Mouse (Mus musculus): ENCODE measurements around the gene Araf. TPM values are rescaled to one million over a fixed set of nuclear protein-coding genes. Genes with fewer than 3 reads are reported as not detected.
"Not testable (repeated sequence)": the region's sequence is repeated elsewhere in the genome, so short reads cannot be mapped to it uniquely, and the experiment has no call there.

Gene Araf
- total RNA-seq (2021) = 100 to 1,000 TPM; 172 to 185 TPM

DNA sequence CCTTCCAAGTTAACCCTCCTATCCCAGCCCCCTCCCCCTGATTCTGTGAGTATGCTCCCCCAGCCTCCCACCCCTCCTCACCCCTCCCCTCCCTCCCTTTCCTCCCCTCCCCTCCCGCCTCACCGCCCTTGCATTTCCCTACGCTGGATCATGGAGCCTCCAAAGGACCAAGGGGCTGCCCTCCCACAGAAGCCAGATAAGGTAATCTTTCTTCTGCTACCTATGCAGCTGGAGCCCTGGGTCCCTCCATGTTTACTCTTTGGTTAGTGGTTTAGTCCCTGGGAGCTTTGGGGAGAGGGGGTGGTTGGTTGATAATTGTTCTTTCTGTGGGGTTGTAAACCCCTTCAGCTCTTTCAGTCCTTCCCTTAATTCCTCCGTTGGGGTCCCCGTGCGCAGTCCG is at the start of gene Araf:
Araf (plus strand) TSS at position 134 of the 400 bp plus-strand sequence.
- DNase-seq (ENCODE audit: low spot score in 2 of 2) = no peak
- intact Hi-C loops (cut with DNase I) = no loop called here

DNA sequence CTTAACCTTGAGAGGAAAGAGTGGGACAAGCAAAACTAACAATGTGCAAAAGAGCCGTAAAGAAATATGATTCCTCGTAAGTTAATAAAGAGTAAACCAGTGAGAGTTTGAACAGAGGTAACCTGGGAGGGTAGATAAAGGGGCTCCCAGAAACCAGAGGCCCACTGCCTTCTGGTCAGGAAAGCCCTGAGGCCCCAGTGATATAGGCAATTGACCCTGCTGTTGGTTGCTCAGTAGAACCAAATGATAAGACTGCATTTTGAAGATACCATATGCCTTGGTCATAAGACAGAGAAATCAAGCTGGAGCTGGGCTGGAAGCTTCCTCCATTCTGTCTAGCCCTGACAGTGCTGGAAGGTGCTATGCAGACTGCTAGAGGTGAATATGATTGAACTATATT is 48.8 kb upstream of the Araf start:
- no peak for DNase-seq (ENCODE audit: low spot score in 2 of 2)
- intact Hi-C loops (cut with DNase I) = no loop called here

DNA sequence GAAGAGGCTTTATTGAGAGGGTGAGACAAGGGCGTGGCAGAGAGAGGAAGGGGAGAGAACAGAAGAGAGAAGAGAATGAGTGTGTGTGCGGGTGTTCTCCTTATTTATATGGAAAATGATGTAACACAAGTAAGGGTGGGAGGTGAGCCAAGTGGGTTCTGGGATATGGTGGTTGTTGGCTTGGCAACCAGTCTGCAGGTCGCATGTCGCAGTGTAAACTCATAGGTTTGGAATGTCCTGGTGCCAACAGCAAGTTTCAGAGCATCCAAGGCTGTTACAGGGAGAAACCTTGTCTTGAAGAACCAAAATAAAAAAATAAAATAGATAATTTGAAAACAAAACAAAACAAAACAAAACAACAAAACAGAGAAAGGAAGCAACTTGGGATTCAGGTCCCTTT is 36.4 kb upstream of the Araf start:
- intact Hi-C loops (cut with DNase I) = no loop called here
- DNase-seq (ENCODE audit: low spot score in 2 of 2) = no peak

DNA sequence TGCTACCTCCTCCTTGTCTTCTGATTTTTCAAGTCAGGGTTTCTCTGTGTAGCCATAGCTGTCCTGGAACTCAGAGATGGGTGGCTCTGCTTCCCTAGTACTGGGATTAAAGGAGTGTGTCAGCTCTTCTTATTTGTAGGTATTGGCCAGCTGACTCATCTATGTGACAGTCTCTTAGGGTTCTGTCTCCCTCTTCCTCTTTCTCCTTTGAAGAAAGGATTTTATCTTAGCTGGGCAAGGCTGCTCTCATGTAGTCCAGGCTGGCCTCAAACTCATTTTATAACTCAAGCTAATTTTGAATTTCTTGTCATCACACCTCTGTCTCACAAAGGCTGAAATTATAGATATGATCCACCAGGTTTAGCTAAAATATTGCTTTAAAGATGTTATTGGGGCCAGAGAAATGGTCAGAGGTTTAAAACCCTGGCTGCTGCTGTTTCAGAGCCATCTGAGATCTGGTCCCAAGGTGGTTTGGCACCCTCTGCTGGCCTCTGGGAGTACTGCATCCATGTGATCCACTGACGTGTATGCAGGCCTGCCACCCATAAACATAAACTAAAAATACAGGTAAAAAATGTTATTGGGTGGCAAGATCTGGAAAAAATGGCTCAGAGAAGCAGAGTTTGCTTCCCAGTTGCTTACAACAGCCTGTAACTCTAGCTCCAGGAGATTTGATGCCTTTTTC is 26.8 kb upstream of the Araf start:
- peak; percentile 62 to 74 for DNase-seq (ENCODE audit: low spot score in 2 of 2)
- intact Hi-C loops (cut with DNase I) = loop anchor here (5.0 kb wide), 1 partner anchor 109 kb away; no protein-coding TSS in a partner anchor

DNA sequence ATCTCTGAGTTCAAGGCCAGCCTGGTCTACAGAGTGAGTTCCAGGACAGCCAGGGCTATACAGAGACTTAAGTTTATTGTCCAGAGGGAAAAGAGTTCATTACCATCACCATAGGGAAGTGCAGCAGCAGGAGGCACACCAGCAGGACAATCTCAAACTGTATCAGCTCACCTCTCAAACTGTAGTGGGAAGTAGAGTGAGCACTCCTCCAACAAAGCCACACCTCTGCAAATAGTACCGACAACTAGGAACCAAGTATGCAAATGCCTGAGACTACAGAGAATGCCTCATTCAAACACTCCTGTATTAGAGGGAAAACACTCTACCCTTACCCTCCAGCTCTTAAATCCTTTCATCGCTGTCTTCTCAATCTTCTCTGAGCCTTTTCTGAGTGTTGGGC is 25.9 kb upstream of the Araf start:
- DNase-seq (ENCODE audit: low spot score in 2 of 2) = no peak
- intact Hi-C loops (cut with DNase I) = loop anchor here (5.0 kb wide), 1 partner anchor 109 kb away; no protein-coding TSS in a partner anchor

DNA sequence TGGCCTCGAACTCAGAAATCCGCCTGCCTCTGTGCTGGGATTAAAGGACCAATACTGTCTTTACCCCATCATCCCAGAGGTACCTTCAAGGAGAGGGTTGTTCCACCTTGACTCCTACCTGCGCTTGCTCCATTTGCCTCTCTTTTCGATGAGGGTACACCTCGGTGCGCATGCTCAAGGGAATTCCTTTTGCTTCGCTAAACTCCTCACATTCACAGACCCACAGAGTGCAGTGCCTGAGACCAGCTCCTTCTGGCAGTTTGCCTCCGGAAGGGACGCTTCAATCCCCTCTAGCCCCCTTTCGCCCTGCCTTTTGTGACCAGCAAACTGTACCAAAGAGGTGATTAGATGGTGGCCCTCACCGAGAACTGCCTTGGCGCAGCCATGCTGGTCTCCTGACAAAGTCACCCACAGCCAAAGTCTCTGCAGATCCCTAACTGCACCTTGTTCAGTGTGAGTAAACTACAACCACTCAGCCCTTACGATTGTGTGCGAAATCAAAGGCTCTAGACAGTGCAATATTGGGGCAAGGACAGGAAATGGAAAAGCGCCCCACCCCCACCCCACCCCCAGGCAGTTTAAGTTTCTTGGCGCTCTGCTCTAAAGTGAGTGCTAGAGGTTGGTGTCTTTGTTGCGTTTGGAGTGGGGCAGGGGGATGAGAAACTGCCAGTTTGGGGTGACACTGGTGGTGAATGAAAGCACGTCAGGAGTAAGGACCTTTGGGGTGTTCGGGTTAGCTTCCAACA is 22.2 kb upstream of the Araf start:
- DNase-seq (ENCODE audit: low spot score in 2 of 2) = no peak

DNA sequence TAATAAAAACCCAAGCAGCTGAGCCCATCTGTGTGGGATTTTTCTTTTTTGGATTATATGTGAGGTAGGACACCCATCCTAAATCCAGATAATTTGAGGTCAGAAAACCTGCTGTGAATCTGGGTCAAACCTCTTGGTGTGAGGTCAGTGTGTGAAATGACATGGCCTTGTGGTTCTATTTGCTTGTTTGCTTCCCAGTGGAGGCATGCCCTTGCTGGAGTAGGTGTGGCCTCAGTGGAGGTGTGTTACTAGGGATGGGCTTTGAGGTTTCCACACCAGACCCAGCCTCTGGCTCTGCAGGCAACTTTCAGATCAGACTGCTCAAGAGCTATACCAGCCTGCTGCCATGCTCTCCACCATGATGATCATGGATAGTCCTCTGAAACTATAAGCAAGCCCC is 20.0 kb upstream of the Araf start:
- DNase-seq (ENCODE audit: low spot score in 2 of 2) = no peak
- intact Hi-C loops (cut with DNase I) = no loop called here

More for the DNA sequence above, 22.2 kb upstream of the Araf start:
- intact Hi-C loops (cut with DNase I) = no loop called here

DNA sequence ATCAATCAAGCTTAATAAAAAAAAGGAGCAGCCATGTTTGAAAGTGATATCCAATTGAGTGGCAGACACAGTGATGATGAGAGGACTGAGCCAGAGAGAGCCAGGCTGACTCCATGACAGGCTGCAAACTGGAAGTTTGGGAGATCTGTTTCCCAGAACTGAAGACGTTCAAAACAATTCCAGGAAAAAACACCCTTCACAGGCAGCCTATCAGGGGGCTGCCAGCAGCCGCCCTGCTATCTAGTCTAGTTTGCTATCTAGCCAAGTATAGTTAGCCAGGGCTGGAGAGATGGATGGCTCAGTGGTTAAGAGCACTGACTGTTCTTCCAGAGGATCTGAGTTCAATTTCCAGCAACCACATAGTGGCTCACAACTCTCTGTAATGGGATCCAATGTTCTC is 10.3 kb upstream of the Araf start:
- DNase-seq (ENCODE audit: low spot score in 2 of 2) = no peak
- intact Hi-C loops (cut with DNase I) = no loop called here

DNA sequence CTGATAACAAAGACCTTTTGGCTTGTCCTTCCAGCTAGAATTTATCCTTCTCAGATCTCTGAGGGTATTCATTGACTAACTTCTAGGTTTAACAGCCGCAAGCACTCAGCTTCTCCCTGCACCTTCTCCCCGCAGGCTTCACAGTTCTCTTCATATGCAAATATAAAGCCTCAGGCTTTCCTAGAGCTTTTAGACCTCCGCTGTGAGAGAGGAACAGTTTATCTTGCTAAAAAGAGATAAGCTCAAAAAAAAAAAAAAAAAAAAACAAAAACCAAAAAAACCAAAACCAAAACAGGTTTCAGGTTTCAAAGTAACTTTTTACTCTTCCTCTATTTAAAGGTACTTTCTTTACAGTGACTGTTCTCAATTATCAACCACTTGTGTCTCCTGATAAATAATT is 5.2 kb upstream of the Araf start:
- intact Hi-C loops (cut with DNase I) = no loop called here
- DNase-seq (ENCODE audit: low spot score in 2 of 2) = no peak

DNA sequence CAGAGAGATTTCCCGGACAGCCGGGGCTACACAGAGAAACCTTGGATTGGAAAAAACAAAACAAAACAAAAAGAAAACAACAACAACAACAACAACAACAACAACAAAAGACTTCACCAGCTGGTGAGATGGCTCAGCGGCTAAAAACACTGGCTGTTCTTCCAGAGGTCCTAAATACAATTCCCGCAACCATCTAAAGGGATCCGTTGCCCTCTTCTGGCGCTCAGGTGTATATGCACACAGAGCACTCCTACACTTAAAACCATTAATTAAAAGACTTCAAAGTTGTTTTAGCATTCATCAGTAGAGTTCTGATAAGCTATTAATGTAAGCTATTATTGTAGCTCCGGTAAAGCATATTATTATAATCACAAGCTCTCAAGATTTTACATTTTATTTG is 4.4 kb upstream of the Araf start:
- intact Hi-C loops (cut with DNase I) = no loop called here
- no peak for DNase-seq (ENCODE audit: low spot score in 2 of 2)

DNA sequence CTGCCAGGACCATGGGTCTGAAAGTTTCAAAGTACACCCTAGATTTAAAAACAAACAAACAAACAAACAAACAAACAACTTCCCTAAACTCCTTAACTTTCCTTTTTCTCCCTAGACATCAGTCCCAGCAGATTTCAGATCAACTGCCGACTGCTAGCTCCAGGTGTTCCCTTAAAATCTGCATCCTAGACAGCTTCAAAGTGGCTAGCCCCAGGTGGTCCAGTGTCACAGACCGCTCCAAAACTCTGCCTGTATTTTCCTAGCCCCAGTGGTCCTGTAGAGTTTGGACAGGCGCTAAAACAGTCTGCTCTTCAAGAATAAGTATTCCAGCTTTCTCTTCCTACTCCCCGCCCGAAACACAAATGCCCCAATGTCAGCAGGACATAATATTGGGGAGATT is 3.4 kb upstream of the Araf start:
- DNase-seq (ENCODE audit: low spot score in 2 of 2) = no peak
- intact Hi-C loops (cut with DNase I) = no loop called here

DNA sequence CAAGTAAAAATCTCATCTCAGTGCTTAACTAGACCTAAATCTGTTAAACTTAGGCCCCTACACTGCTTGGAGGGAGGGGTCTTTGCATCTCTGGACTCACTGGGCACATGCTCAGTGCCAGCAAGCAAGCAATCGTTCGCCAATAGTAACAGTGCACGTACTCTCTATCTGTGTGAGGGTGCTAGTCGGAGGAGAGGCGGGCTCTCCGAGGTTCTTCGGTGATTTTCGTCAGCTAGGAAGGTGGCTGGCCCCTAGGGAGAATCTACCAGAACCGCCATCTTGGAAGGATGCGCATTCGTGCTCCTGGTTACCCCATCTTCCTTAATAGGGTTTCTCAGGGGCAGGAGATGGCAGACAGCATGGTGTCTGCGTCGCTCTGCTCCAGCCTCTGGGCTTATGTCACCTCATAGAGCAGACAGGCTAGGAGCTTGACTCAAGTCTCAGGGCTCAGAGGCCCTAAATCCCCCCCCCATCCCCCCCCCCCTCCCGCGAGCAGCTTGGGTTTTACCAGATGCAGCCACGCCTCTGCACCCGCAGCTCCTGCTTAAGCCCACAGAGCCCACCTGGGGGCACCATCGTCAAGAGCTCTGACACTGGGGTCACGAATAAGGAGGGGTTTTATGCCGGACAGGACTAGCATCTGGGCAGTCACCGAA is 655 bp downstream of the Araf start:
- intact Hi-C loops (cut with DNase I) = no loop called here
- peak; percentile 75 to 76 for DNase-seq (ENCODE audit: low spot score in 2 of 2)

DNA sequence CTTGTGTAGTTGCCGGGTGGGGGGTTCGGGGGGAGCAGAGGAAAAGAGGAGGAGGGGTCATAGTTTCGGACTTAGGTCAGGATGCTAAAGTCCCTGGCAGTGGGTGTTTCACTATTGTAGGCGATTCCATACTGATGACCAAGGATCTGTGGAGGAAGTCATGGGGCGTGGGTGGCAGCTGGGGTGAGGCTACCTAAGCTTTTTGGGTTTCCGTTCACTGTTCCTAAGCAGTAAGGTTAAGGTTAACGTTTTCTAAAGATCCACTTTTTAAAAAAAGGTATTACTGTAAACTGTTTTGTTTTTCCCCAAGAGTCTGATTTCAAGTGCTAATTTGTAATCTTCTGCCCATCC is 1.2 kb downstream of the Araf start:
- DNase-seq (ENCODE audit: low spot score in 2 of 2) = peak in 1 of 2 experiments; percentile 5
- intact Hi-C loops (cut with DNase I) = no loop called here

DNA sequence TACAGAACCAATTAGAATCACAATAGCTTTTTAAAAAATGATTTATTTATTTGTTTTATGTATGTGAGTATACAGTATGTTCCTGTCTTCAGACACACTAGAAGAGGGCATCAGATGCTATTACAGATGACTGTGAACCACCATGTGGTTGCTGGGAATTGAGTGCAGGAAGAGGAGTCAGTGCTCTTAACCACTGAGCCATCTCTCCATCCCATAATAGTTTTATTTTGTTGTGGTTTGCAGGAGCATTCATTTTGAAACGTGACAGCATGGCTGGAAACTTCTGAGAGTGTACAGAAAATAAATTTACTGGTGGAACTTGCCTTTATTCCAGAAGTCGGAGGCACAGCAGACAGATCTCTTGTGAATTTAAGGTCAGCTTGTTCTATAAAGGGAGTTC is 3.8 kb downstream of the Araf start:
- intact Hi-C loops (cut with DNase I) = no loop called here

DNA sequence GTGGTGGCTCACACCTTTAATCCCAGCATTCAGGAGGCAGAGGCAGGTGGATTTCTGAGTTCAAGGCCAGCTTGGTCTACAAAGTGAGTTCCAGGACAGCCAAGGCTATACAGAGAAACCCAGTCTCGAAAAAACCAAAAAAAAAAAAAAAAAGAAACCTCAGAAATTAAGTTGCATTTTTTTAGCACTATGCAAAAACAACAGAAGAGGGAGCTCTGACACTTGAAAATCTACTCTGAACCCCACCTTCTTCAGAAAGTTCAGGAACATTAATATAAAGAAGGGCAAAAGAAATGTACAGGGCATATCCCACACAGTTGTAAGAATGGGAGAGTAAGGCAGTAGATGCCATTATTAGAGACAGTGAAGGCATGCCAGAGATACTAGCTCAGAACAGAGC is 6.7 kb downstream of the Araf start:
- intact Hi-C loops (cut with DNase I); DNase-seq (ENCODE audit: low spot score in 2 of 2): not testable (repeated sequence)

More for the DNA sequence above, 3.8 kb downstream of the Araf start:
- no peak for DNase-seq (ENCODE audit: low spot score in 2 of 2)

DNA sequence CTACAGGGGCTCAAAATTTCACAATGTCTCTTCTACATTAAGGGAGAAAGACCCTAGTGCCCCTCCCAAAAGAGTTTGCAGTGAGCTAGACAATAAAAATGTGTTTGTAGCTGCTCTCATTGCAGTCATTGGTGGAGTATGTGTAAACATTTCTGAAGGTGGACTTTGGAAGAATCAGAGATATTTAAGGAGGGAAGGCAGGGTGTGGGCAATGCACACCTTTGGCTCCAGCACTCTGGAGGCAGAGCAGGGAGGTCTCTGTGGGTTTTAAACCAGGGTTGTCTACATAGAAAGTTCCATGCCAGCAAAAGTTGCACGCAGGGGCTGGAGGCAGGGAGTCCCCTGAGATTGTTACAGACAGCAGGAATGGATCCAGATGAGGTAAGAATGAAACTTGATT is 8.7 kb downstream of the Araf start:
- intact Hi-C loops (cut with DNase I) = no loop called here
- no peak for DNase-seq (ENCODE audit: low spot score in 2 of 2)

DNA sequence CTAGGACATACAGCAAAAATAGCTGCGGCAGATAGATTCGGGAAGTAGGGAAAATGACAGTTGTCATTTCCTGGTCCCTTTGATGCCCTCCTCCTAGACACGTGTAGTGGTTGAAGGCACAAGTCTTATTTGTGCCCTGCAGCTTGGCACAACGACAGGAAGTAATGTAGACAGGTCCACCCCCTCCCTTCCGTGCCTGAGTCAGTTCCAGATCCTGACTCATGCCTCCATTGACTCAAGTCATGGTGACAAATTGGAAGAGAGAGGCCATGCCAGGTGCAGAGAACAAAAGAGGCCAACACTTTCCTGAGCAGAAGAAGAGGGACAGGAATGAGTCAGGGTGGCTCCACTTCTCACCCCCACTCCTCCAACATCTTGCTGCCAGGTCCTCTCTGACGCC is 19.4 kb downstream of the Araf start:
- intact Hi-C loops (cut with DNase I) = loop anchor here (5.0 kb wide), 1 partner anchor 130 kb away; no protein-coding TSS in a partner anchor
- DNase-seq (ENCODE audit: low spot score in 2 of 2) = peak; percentile 12 to 30

DNA sequence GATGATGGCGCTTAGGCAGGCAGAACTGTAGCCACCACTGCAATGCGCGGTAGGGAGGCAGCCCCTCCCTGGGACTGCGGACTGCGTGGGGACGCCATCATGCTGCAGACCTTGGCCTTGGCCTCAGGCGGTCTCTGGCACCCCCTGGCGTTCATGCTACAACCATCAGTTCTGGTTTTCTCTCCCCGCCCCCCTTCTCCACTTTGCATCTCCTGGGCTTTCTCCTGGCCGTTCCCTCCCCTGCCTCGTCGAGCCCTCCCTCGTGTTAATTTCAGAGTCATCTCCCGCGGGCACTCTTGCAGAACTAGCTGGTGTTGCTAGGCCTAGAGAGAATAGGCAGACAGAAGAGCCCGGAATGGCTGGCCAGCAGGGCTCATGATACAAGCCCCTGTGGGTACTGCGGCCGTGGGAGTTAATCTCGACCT is 21.6 kb downstream of the Araf start:
- DNase-seq (ENCODE audit: low spot score in 2 of 2) = peak; percentile 59 to 70
- intact Hi-C loops (cut with DNase I) = loop anchor here (5.0 kb wide), 1 partner anchor 128 kb away; no protein-coding TSS in a partner anchor

DNA sequence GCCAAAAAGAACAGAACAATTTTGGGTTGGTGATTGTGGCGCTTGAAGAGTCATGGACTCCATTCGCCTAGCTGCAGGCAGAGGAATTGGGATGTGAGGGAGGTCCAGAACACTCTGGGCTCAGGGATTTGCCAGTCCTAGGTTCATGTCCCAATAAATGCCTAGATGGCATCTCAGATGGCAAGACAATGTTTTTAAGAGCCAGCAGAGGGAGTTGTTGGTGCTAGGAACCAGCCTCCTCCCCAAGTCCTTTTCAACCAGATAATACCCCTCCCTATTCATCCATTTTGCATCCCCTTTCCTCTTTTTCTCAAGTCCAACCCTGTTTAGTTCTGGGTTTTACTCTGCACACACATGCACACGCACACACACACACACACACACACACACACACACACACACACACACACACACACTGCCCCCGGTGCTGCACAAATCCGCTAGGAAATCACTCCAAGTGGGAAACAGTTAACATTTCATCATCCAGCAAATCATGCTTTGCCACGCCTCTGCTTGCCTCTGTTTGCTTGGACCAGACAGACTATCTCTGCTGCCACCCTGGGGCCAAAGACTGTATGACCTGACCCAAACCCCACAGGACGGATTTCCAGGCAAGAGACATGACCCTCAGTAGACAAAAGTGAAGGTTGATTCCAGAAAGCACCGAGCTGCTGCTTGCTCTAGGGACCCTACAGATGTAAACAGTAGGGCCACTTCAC is 22.3 kb downstream of the Araf start:
- peak; percentile 7 to 22 for DNase-seq (ENCODE audit: low spot score in 2 of 2)
- intact Hi-C loops (cut with DNase I) = loop anchor here (5.0 to 10.0 kb wide), 2 partner anchors 105 to 127 kb away; partner anchors contain the start of gene Syn1

DNA sequence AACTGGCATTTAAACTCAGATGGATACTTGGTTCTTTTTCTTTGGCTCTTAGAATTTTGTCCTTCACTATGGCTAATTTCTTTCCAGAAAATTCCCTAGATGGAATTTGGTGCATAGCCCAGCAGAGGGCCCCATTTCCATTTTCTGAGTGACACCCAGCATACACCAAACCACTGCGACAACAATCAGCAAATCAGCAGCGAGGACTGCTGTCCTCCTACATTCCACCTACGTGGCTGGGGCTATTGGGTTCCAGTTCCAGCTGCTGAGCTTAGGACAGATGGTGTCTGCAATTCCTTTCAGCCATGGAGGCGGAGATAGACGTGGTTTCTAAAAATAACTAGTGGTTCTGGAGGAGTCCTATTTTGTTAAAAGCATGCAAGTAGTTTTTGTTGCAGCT is 31.3 kb downstream of the Araf start:
- peak; percentile 71 to 73 for DNase-seq (ENCODE audit: low spot score in 2 of 2)
- intact Hi-C loops (cut with DNase I) = loop anchor here (2.0 to 10.0 kb wide), 2 partner anchors 44 to 96 kb away; partner anchors contain the start of gene Syn1
